Mouse (Mus musculus) lung, postnatal 0 days (tissue): ENCODE measurements around the gene Unc5a.

ENCODE experiments used
- CTCF ChIP-seq: IDR thresholded peaks from 2 replicates; pipeline ENCODE4 v1.5.1; 2016; ENCODE audit warnings: antibody characterized with exemption, mild to moderate bottlenecking
- EP300 ChIP-seq: IDR thresholded peaks from 2 replicates; pipeline ENCODE4 v1.6.1; 2016; ENCODE audit warnings: antibody characterized with exemption, mild to moderate bottlenecking, control low read depth

DNA sequence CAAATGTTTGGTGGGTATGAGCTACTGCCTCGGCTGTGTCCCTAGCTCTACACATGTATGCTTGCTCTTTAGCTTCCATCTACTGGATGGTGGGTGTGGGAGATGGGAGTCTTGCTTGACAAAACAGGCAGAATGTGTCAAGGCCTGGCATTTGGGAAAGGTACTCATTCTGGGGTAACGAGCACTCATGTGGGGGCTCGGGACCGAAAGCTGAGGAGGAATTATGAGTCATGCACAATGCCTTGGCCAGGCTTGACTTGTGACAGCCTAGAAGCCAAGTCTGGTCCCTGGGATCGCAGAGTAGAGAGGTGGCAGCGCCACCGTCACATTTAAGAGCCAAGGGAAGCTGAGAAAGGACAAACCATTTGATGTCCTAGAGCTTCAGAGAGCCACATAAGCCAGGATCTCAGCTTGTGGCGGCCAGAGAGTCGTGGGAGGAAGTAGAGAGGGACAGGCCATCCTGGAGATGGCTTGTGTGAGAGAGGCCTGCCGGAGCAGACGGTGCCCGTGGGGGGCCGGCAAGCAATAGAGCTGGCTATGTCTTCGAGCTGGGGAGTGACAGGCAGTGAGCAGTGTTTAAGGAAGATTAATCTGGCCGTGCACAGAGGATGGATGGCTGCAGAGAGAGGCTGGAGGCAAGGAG is 10.0 kb downstream of the Unc5a start:
- TF ChIP-seq CTCF (no peak), EP300 (no peak)
